Mouse (Mus musculus): Measurements from ENCODE around the gene Parp11.

DNA sequence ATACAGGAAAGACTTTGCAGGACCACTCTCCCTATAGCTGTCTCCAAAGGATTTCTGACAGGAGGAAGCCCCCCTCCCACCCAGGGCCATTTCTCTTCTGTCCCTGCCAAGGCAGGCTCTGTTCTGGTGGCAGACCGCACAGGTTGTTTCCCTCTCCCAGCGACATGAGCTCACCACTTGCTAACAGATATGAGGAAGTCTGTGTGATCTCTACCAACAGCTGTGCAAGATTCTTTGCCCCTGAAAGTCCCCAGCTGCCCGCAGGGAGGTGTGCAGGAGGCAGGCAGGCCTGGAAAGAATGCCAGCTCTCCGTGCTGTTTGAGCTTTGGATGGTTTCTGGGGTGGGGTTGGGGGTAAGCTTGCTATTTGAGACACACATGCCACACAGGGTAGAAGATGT is 38.9 kb upstream of the Parp11 start:
- no peak for TF ChIP-seq CTCF (IDR thresholded peaks at IDR 0.05; ENCODE audit: control insufficient read depth, insufficient read depth, low read length)
- TF ChIP-seq POLR2A (IDR thresholded peaks at IDR 0.05; ENCODE audit: borderline replicate concordance, control insufficient read depth, low read depth, low read length): no peak

Data from bone marrow, adult 2 months (tissue).